Mouse (Mus musculus) urinary bladder, adult 2 months (tissue): Measurements from ENCODE around the gene Lrfn1. TPM values are rescaled to one million over a fixed set of nuclear protein-coding genes. Genes with fewer than 3 reads are reported as not detected.
A peak's percentile ranks its signal among the peaks of the same experiment; 100 is the strongest.
"Not testable (repeated sequence)": the region's sequence is repeated elsewhere in the genome, so short reads cannot be mapped to it uniquely, and the experiment has no call there.

Experiments used
- DNase-seq: peaks from one replicate; pipeline ENCODE4 v3.0.0; 2022; ENCODE audit warnings: low spot score
- polyA plus RNA-seq: library from polyadenylated mRNA; depleted of rRNA; stranded (reverse); fragments of >200 nt; gene quantifications from 2 replicates; pipeline ENCODE4 v1.2.3, GENCODE M21; 2012

Gene Lrfn1
- polyA plus RNA-seq, 1 experiment = 3.9 TPM

GRCm38 (mm10) chr7:28447101-28447830, 4.5 kb upstream of the Lrfn1 start:
- no peak for DNase-seq

GRCm38 (mm10) chr7:28447865-28448820, 3.6 kb upstream of the Lrfn1 start:
- DNase-seq = no peak

- DNase-seq = no peak
These were observed 703 bp downstream of the Lrfn1 start for GRCm38 (mm10) chr7:28452361-28453005.

- DNase-seq = no peak
These were observed 8.6 kb downstream of the Lrfn1 start for GRCm38 (mm10) chr7:28460361-28460760.

GRCm38 (mm10) chr7:28462769-28463168, 11.0 kb downstream of the Lrfn1 start:
- DNase-seq = no peak

- no peak for DNase-seq
These were observed 12.8 kb downstream of the Lrfn1 start for GRCm38 (mm10) chr7:28464416-28465212.

- DNase-seq = no peak
These were observed 15.0 kb downstream of the Lrfn1 start for GRCm38 (mm10) chr7:28466721-28467212.

- peak; percentile 42 for DNase-seq
These were observed 15.5 kb downstream of the Lrfn1 start for GRCm38 (mm10) chr7:28467213-28467751.

GRCm38 (mm10) chr7:28476191-28476590, 24.4 kb downstream of the Lrfn1 start:
- no peak for DNase-seq

GRCm38 (mm10) chr7:28477363-28477762, 25.6 kb downstream of the Lrfn1 start:
- DNase-seq = no peak

GRCm38 (mm10) chr7:28478854-28479253, 27.1 kb downstream of the Lrfn1 start:
- no peak for DNase-seq

- DNase-seq = no peak
These were observed 31.1 kb downstream of the Lrfn1 start for GRCm38 (mm10) chr7:28482854-28483253.

GRCm38 (mm10) chr7:28484192-28484591, 32.4 kb downstream of the Lrfn1 start:
- DNase-seq = no peak

- no peak for DNase-seq
These were observed 36.3 kb downstream of the Lrfn1 start for GRCm38 (mm10) chr7:28488030-28488491.

GRCm38 (mm10) chr7:28490410-28490809, 38.6 kb downstream of the Lrfn1 start:
- peak; percentile 35 for DNase-seq

GRCm38 (mm10) chr7:28490903-28491302, 39.1 kb downstream of the Lrfn1 start:
- DNase-seq = no peak

- no peak for DNase-seq
These were observed 40.5 kb downstream of the Lrfn1 start for GRCm38 (mm10) chr7:28492310-28492709.

- DNase-seq = no peak
These were observed 43.6 kb downstream of the Lrfn1 start for GRCm38 (mm10) chr7:28495426-28495825.

- no peak for DNase-seq
These were observed 53.8 kb downstream of the Lrfn1 start for GRCm38 (mm10) chr7:28505585-28505984.

- not testable (repeated sequence) for DNase-seq
These were observed 57.3 kb downstream of the Lrfn1 start for GRCm38 (mm10) chr7:28509121-28509520.
